Mouse (Mus musculus): ENCODE measurements around the gene Lin37.

Lin37 gene

GRCm38 (mm10) chr7:30552102-30553020 lies 7.3 kb downstream of the Lin37 start, which contains the start of the genes Hspb6 and Proser3:
Gene Hspb6 (plus strand): TSS chr7:30552178.
Gene Proser3 (minus strand): TSS chr7:30552299.
- peak; percentile 91 for DNase-seq (ENCODE audit: low read depth, low spot score)

DNA sequence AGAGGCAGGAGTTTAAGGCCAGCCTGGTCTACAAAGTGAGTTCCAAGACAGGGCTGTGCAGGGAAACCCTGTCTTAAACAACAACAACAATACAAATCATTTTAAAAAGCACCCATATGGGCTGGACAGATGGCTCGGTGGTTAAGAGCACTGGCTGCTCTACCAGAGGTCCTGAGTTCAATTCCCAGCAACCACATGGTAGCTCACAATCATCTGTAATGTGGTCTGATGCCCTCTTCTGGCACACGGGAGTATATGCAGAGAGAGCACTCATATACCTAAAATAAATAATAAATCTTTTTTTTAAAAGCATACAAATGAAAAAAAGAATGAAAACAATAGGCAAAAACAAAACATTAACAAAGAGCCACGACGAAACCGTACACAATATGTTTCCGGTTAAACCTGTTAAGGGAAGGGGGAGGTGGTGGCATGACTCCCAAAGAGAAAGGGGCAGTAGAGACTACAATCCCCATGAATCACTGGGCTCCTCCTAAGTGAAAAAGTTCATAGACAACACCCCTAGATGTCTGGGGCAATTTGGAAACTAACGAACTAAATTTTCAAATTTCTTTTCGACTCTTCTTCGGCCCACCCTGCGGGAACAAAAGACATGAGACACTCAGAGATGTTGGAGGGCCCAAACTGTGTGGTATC lies 8.1 kb downstream of the Lin37 start:
- DNase-seq (ENCODE audit: low read depth, low spot score) = peak; percentile 66

GRCm38 (mm10) chr7:30550603-30551002 lies 9.0 kb downstream of the Lin37 start:
- no peak for DNase-seq (ENCODE audit: low read depth, low spot score)

- DNase-seq (ENCODE audit: low read depth, low spot score) = no peak
Observed at GRCm38 (mm10) chr7:30549880-30550279, 9.8 kb downstream of the Lin37 start.

- DNase-seq (ENCODE audit: low read depth, low spot score) = no peak
Observed at GRCm38 (mm10) chr7:30544327-30544726, 15.3 kb downstream of the Lin37 start.

DNA sequence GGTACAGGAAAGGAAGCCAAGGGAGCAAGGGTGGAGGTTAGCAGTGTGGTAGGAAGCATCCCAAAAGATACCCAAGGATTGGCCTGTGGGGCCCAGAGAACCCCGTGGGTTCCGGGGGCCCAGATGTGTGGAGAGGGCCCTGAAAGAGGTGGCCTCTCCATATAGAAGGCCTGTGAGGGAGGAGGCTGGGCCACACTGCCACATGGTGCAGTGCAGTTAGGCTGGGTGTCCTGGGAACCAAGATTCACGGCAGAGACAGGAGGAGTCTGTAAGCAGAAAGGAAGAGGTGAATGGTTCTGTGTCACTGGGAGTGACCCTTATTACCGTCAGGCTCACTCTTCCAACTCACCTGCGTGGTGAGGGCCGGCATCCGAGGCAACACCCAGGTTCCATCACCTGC lies 19.1 kb downstream of the Lin37 start:
- DNase-seq (ENCODE audit: low read depth, low spot score) = no peak

DNA sequence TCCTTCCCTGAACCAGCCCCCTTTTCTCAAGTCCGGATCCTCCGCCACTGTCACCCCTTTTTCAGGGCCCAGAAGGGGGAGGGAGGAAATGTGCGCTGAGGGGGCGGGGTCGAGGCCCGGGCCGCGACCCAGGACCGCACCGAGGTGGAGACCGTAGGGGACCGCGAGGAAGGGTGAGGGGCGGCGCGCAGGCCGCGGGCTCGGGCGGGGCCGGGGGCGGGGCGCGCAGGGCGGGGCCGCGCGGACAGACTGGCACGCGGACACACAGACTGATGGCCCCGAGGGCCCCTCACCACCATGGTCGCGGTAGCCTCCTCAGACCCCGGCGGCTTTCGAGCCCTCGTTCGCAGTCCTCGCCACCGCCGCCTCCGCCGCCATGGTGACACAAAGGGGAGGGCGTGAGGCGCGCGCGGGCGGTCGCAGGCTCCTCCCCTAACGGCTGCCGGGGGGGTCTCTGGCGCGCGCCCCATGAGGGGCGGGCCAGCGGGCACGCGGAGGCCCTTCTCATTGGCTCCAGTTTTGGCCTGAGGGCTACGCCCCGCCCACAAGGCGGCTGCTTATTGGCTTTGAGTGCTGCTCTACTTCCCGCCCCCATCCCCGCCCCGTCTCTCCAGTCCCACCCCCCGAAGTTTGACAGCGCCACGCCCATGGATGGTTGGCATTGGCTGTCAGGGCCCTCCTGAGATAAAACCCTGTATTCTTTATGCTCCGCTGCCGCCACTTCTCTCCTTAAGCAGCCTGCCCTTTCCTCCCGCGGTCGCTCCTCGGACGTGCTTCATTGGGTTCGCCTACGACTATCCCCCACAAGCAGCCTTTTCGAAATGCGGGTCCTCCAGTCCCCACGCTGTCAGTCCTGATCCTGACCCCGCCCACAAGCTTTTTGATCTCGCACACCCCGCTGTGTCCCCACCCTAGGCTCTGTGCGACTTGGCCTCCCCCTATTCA lies 24.7 kb downstream of the Lin37 start, which contains the start of gene Arhgap33:
Gene Arhgap33, minus strand, starts transcription at position 428 of the 945 bp plus-strand sequence.
- DNase-seq (ENCODE audit: low read depth, low spot score) = peak; percentile 94

GRCm38 (mm10) chr7:30533941-30534632 lies 25.6 kb downstream of the Lin37 start:
- DNase-seq (ENCODE audit: low read depth, low spot score) = peak; percentile 11

DNA sequence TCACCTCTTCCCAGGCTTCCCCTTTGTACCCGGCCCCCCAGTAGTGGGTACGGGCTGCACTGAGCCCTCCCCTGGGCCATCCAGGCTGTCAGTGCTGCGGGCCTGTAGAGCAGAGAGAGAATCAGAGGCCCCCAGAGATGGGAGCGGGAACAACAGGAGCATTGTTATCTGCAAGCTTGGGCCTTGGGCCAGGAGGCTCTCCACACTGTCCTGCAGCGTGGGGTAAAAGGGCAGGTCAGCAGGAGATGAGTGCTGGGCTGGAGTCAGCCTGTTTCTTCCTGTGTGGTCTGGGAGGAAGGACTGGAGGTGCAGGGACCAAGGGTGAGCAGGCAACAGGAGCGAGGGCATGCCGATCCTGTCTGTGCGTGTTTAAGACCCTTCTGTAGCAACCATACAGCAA lies 26.7 kb downstream of the Lin37 start:
- DNase-seq (ENCODE audit: low read depth, low spot score) = peak; percentile 6

DNA sequence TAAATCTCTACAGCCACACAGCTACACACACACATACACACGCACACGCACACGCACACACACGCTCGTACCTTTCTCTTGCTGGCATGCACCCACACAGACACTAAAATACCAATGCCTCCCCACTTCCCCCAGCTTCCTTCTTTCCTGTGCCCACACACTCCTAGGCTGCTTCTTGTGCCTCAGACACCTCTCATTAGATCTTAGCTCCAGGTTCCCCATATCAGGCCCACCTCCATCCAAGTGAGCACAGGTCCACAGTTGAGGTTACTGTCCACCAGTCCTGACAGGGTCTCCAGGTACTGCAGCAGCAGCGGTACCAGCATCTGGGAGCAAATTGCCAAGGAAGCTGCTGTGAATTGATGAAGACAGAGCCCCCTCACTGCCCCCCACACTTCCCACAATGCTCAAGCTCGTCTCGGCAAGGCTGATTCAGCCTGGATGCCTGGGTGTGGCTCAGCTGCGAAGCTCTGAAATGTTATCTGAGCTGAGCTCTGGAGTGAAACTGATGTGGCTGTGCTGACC lies 28.3 kb downstream of the Lin37 start:
- no peak for DNase-seq (ENCODE audit: low read depth, low spot score)

DNA sequence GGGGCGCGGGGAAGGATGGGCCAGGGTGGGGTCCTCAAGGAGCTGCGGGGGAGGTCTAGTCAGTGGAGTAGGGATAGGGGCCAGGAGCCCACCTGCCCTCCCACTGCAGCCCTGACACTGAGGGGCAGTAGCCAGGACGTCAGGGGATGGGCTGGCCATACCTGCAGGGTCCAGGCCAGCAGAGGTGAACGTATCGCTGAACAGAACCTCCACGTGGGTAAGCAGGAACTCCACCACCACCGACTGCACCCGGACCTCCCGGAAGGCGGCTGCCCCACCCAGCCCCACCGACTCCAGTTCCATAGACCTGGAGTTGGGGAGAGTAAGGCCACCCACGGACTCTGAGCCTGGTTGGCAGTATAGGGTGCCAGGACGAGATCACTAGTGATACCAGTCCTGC lies 32.7 kb downstream of the Lin37 start:
- no peak for DNase-seq (ENCODE audit: low read depth, low spot score)

GRCm38 (mm10) chr7:30526399-30526798 lies 33.2 kb downstream of the Lin37 start:
- DNase-seq (ENCODE audit: low read depth, low spot score) = no peak

DNA sequence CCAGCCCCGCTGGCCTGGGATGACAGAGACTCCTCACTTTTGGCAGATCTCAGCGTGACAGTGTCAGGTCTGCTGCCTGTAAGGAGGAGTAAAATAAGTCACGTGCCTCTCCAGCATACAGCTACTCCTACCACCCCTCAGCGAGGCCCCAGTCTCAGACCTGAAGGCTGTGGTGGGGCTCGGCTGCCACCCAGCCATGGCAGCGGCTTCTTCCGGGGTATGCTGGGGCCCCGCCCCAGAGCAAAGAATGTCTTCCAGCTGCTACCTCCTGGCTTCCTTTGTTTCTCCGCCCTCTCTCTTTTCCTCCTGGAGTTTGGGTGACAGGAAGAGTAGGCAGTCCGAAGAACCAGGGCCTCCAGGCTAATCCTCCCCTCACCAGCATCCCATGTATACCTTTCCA lies 33.7 kb downstream of the Lin37 start:
- DNase-seq (ENCODE audit: low read depth, low spot score) = no peak

DNA sequence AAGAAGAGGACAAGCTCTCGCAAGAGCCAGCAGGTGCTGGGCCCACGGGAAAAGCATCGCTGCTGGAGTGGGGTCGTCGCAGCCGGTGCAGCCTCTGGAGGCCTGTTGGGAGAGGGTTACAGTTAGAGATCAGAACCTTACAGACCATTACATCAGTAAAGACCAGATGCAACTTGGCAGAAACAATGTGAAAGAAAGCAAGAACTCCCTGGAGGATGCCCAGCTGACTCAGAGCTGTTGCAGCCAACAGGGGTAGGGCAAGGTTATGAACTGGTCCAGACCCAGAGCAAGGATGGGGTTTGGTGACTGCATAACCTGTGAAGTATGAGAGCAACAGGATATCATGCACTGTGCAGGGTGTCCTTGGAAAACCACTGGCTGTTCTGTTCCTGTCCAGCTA lies 35.2 kb downstream of the Lin37 start:
- no peak for DNase-seq (ENCODE audit: low read depth, low spot score)

- DNase-seq (ENCODE audit: low read depth, low spot score) = no peak
Observed at GRCm38 (mm10) chr7:30522871-30523270, 36.8 kb downstream of the Lin37 start.

- no peak for DNase-seq (ENCODE audit: low read depth, low spot score)
Observed at GRCm38 (mm10) chr7:30520856-30521255, 38.8 kb downstream of the Lin37 start.

GRCm38 (mm10) chr7:30520396-30520795 lies 39.2 kb downstream of the Lin37 start:
- DNase-seq (ENCODE audit: low read depth, low spot score) = no peak

- DNase-seq (ENCODE audit: low read depth, low spot score) = no peak
Observed at GRCm38 (mm10) chr7:30518325-30518724, 41.3 kb downstream of the Lin37 start.

GRCm38 (mm10) chr7:30515003-30515760 lies 44.5 kb downstream of the Lin37 start:
- DNase-seq (ENCODE audit: low read depth, low spot score) = no peak

DNA sequence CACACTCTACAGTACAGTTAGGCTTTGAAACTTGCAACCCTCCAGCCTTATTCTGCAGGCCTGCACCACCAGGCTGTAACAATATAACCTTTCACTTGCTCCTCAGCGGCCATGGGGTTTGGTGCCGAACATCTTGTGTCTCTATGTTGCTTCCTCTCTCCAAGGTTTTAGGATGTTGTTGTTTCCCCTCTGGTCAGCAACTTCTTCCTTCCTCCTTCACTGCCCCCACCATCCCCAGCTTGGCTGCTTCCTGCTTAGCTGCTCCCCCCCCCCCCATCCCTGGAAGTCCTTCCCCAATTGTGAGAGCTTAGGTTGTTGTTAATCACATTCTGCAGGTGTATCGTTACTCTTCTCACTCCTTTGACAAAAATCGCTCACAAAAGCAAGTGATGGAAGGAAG lies 51.6 kb downstream of the Lin37 start:
- no peak for DNase-seq (ENCODE audit: low read depth, low spot score)

Data from retina, postnatal 7 days (tissue).